Comparison of ENCODE assay signal across 11 mouse cellular contexts in the genomic region with DNA sequence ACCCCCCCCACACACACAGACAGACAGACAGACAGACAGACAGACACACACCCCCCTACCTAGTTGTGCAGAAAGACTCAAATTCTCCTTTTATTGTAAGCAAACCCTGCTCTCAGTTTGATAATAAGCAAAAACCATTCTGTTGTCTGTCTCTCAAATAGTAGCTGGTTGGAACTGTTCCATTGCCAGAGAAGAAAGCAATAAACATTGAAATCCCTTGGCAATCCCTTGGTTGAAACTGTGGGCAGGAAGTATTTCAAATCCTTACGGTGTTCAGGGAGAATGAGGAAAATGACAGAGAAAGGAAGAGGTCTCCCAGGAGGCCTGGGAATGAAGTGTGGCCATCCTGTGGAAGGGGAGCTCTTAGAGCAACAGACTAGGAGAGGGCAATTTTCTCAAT.
A peak's percentile ranks its signal among the peaks of the same experiment; 100 is the strongest.
DNase-seq lines count a peak whose midpoint lies in the region; ATAC-seq lines count a peak whose summit lies in the region.
"Had no signal": no experiment of that assay in that cellular context is flagged by ENCODE, and none has a peak within 500 bp of the region (broad histone marks: within the 10 kb centered on the region; RNA-seq: fewer than 3 reads in every experiment).

No protein-coding gene starts in this region.

- H3K9ac ChIP-seq in kidney, embryonic 14.5 days (ENCODE audit: low read depth, low read length), result no peak overlapping the region
- H3K9ac ChIP-seq in forebrain, embryonic 15.5 days (replicated peaks), result no peak overlapping the region; the same call in 1 of the 2 replicates

- H3K27ac ChIP-seq in kidney, embryonic 14.5 days (ENCODE audit: low read depth, low read length), result peak overlapping the region; percentile 43; the same call in 1 of the 2 replicates
- H3K27ac ChIP-seq in forebrain, embryonic 15.5 days (replicated peaks), result peak overlapping the region; percentile 64

- no peaks in the 10 kb centered on the region for H3K9me3 ChIP-seq in kidney, embryonic 14.5 days (ENCODE audit: control insufficient read depth, low read length)
- H3K9me3 ChIP-seq in forebrain, embryonic 15.5 days, result no peaks in the 10 kb centered on the region

- no peak for DNase-seq in kidney, adult 18-20 months
- DNase-seq in 3T3-L1 (ENCODE audit: low read depth, low spot score) (peak; percentile 52), adipocyte (ENCODE audit: low spot score) (peak; percentile 65)
- no peak for DNase-seq in frontal cortex, postnatal 25 days (ENCODE audit: low spot score in 2 of 2)
- no peak for DNase-seq in natural killer cell, adult 2 months (ENCODE audit: low spot score in 2 of 2)
- no peak for DNase-seq in left cerebral cortex, postnatal 10 days (ENCODE audit: extremely low spot score in 1 of 2, low spot score in 2 of 2)
- DNase-seq: cerebellum, adult 8-10 months; right cerebral cortex, postnatal 4 days had no signal

- no peak overlapping the region for H3K4me3 ChIP-seq in kidney, embryonic 14.5 days (ENCODE audit: low read length)
- no peak overlapping the region for H3K4me3 ChIP-seq in forebrain, embryonic 15.5 days

- 30% methylated on average over 1 of the region's 1 CpGs for WGBS in kidney, embryonic 14.5 days
- WGBS in forebrain, embryonic 15.5 days, result 14% methylated on average over 1 of the region's 1 CpGs

- H3K4me2 ChIP-seq in kidney, embryonic 14.5 days (replicated peaks; ENCODE audit: low read depth, low read length), result no peak overlapping the region
- H3K4me2 ChIP-seq in forebrain, embryonic 15.5 days (replicated peaks), result no peak overlapping the region
- H3K4me2 ChIP-seq: liver, embryonic 11.5 days had no signal

- H3K36me3 ChIP-seq in kidney, embryonic 14.5 days (ENCODE audit: control insufficient read depth, insufficient read depth, low read length), result peaks cover 7% of the 10 kb centered on the region; the same call in 1 of the 2 replicates
- no peaks in the 10 kb centered on the region for H3K36me3 ChIP-seq in forebrain, embryonic 15.5 days

- no peak for ATAC-seq in kidney, embryonic 14.5 days (ENCODE audit: low FRiP score, low TSS enrichment)
- ATAC-seq in forebrain, embryonic 15.5 days (replicated peaks), result no peak

- no peaks in the 10 kb centered on the region for H3K27me3 ChIP-seq in kidney, embryonic 14.5 days (ENCODE audit: control insufficient read depth, insufficient read depth, low read length)
- no peaks in the 10 kb centered on the region for H3K27me3 ChIP-seq in forebrain, embryonic 15.5 days

- peaks cover 45% of the 10 kb centered on the region for H3K4me1 ChIP-seq in kidney, embryonic 14.5 days (ENCODE audit: control insufficient read depth, insufficient read depth, low read length)
- peaks cover 59% of the 10 kb centered on the region for H3K4me1 ChIP-seq in forebrain, embryonic 15.5 days

- intact Hi-C loops in left cerebral cortex, postnatal 10 days (cut with DNase I), result no loop called here

Comparison
In these comparisons a context has a peak if more than half of its experiments do, and no peak if none do; other contexts are left out.
1. DNase-seq: peak in 3T3-L1 (single experiment) and adipocyte (single experiment); none in kidney, adult 18-20 months (single experiment), frontal cortex, postnatal 25 days (0 of 2), natural killer cell, adult 2 months (0 of 2) and left cerebral cortex, postnatal 10 days (0 of 2).